Mouse (Mus musculus) liver, adult 2 months (tissue): Measurements from ENCODE around the gene Sgk1.

ENCODE experiments used
- CTCF ChIP-seq: fragments of 200-500 bp; IDR thresholded peaks from 2 replicates; pipeline ENCODE4 v1.5.1; 2011; ENCODE audit warnings: low read depth, low read length, control low read depth
- POLR2A ChIP-seq: fragments of 200-500 bp; IDR thresholded peaks from 2 replicates; pipeline ENCODE4 v1.6.1; 2011; ENCODE audit warnings: low read length, control low read depth; ENCODE audit not compliant: insufficient read depth; ENCODE audit errors: extremely low read depth

GRCm38 (mm10) chr10:21855338-21855737 is 26.6 kb upstream of the Sgk1 start:
- no peak for TF ChIP-seq CTCF
- no peak for TF ChIP-seq POLR2A
